Mouse (Mus musculus) heart, postnatal 14 days (tissue): ENCODE results near the gene Zfp513. TPM values are rescaled to one million over a fixed set of nuclear protein-coding genes. Genes with fewer than 3 reads are reported as not detected.

Source experiments
- DNase-seq, 2 experiments: peaks; one replicate each; pipeline ENCODE4 v3.0.0; 2021 to 2022
- intact Hi-C: fragments of 180-260 bp; cut with DNase I; formaldehyde crosslinking; loops from one replicate; pipeline ENCODE4 v1.15.1; 2025
- total RNA-seq, 2 experiments: library from RNA; stranded (reverse); gene quantifications; 2 replicates each; pipeline ENCODE4 v1.2.3; 2021

Zfp513 gene
- total RNA-seq, 2 experiments from 2014 or later = 9.9 to 10.6 TPM

- intact Hi-C loops = no loop called here
- DNase-seq = no peak
Measured at GRCm38 (mm10) chr5:31202933-31203332, 830 bp upstream of the Zfp513 start.

DNA sequence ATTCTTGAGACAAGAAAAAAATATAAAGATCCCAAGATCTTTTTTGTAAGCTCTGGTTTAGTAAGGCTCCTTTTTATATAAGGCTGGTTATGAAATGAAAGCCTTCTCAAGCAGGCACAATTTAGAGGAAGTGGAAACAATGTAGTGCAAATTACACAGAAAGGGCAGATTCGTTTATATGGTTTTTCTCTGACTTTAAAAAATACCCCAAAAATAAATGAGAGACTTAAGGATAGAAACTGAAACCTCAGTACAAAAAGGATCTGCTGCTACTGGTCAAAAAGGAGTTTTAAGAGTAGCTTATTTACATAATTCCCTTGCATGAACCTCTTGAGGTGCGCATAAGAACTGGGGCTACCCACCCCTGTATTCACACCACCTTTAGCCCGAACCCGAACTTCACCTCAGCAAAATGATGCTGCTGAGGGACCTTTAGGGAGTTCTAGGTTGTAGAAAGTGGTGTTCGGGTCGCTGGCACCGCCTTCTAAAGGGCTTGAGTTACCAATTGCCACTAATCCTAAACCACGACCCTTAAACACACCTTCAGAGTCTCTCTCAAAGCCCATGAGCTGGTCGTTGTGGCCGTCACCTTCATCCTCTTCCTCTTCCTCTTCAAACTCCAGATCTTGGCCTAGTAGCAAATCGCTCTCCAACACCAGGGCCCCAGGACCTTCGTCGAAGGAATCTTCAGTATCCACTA is 911 bp downstream of the Zfp513 start:
- no peak for DNase-seq
- intact Hi-C loops = no loop called here

DNA sequence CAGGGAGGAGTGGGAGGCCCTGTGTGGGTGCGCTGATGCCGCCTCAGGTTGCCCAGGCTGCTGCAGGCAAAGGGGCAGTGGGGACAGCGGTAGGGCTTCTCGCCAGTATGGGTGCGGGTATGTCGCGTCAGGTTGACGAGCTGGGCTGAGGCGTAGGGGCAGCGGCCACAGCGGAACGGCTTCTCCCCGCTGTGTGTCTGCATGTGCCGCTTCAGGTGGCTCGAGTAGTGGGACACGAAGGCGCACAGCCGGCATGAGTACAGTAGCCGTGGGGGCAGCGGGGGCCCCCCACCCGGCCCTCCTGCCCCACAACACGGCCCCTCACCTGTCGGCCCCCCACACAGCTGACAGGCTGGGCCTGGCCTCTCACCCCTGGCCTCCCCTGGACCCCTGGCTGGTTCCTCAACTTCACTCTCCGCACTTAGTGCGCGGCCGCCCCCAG is 1.8 kb downstream of the Zfp513 start:
- DNase-seq = no peak
- intact Hi-C loops = no loop called here

- no peak for DNase-seq
- intact Hi-C loops = no loop called here
Measured at GRCm38 (mm10) chr5:31199893-31200292, 2.2 kb downstream of the Zfp513 start.

DNA sequence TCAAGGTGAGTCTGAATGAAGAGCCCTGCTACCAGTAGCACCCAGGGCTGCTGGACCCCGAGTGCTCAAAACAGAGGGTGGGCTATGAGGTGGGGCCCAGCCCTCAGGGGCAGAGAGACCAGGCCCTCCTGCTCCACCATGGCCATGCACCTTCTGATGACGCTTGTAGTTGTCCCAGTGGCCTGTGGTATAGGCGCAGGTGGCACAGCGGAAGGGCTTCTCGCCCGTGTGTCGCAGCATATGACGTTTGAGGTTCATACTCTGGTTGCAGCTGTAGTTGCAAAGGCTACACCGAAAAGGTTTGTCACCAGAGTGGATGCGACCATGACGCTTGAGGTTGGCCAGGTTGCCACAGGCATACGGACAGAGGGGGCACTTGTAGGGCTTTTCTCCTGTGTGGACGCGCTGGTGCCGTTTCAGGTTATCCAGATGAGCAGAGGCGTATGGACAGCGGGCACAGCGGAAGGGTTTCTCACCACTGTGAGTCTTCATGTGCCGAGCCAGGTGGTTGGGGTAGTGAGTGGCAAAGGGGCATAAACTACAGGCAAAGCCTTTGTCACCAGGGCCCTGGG is 2.7 kb downstream of the Zfp513 start:
- intact Hi-C loops = no loop called here
- no peak for DNase-seq

DNA sequence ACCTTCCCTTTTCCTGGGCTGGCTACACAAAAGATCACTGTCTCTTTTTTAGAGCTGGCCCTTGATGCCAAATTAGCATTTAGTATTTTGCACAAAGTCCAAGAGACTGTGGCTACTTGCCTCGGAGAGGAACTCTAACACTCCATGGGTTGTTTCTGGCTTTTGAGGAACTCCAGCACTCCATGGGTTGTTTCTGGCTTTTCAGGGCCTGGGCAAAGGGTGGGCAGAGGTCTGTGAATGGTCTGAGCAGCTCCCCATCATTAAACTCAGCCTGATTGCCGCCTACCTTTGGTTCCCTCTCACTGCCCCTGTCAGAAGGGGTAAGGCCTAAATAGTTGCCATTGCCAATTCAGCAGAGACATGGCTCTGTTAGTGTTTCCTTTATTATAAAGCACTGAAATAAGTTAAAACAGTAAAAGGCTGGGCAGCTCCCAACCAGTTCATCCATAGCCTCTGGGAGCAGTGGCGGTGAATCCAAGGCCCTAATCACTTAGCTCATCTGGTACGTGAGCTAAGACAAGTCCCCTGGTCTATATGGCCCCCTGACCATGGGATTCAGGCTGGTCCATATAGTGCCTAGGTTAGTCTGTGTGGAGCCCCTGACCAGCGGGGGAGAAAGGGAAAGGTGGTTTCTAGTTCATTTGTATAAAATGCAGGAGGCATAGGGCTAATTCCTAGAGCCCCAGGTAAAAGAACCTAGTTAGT is 3.3 kb downstream of the Zfp513 start:
- intact Hi-C loops = no loop called here
- no peak for DNase-seq

- no peak for DNase-seq
- intact Hi-C loops = no loop called here
Measured at GRCm38 (mm10) chr5:31198170-31198569, 3.9 kb downstream of the Zfp513 start.

DNA sequence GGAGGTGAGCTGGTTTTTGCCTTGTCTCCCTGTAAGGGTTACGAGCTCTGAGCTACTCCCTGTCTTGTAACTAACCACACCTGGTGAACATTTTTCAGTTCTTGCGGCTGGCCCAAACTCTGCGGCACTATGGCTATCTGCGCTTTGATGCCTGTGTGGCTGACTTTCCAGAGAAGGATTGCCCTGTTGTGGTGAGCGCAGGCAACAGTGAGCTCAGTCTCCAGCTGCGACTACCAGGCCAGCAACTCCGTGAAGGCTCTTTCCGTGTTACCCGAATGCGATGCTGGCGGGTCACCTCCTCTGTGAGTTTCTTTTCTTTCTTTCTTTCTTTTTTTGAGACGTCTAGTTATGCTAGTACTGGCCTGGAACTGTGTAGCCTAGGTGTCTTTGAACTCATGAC is 5.0 kb downstream of the Zfp513 start:
- intact Hi-C loops = no loop called here
- DNase-seq = no peak

DNA sequence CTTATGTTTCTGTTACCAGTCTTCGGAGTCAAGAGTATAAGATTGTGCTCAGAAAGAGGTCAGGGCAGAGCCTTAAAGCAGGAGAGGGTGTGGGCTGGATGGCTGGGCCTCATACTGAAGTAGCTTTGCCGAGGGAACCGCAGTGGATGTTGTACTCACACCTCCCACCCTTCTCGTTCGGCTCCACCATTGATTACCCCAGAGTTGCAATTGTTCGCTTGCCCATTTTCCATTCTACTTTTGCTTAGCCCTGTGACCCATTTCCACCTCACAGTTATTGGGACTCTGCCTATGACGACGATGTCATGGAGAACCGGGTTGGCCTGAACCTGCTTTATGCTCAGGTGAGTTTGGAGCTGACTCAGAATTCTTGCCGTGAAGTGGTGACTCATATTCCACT is 5.9 kb downstream of the Zfp513 start:
- DNase-seq = no peak
- intact Hi-C loops = no loop called here

GRCm38 (mm10) chr5:31195671-31196070 is 6.4 kb downstream of the Zfp513 start:
- no peak for DNase-seq
- intact Hi-C loops = no loop called here

DNA sequence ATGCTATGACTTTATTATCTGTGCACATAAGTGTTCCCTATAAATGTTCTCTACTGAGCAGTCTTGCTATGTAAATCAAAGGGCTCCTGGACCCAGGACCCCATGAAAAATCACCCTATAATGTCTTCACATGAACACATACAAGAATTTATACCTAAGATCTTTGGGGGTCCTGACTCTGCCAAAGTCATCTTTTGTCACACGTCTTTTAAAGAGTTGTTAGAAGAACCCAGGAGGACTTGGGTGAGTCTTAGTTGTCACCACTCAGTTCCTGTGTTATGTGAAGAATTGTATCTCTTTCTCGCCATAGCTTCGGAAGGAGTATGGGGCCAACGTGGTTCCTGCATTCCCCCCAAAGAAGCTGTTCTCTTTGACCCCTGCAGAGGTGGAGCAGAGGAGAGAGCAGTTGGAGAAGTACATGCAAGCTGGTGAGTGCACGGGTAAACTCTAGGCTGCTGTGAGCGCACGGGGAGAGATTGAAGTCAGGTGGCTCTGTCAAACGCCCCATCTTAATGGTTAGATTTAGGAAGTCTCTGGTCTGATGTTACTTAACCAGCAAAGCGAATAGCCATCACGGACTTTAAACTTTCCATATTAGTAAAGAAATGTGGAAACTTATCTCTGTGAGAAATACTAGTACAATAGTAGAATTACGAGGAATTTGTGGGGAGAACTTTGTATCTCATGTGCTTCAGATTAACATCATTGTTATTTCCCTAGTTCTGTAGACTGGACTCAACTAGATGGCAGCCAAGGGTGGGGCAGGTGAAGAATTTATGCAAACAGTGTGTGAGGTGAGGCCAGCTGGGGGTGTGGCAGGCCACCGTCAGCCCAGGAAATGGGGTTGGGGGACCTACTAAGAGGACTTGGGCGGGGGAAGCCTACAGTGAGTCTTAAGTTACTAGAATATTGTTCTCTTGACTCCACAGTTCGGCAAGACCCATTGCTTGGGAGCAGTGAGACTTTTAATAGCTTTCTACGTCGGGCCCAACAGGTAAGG is 7.3 kb downstream of the Zfp513 start:
- intact Hi-C loops = no loop called here

GRCm38 (mm10) chr5:31193631-31194281 is 8.3 kb downstream of the Zfp513 start:
- no peak for DNase-seq
- intact Hi-C loops = no loop called here

More for the DNA sequence above, 7.3 kb downstream of the Zfp513 start:
- no peak for DNase-seq

GRCm38 (mm10) chr5:31192939-31193630 is 9.0 kb downstream of the Zfp513 start, which contains the start of the genes Snx17 and Eif2b4:
Gene Snx17, plus strand, starts transcription at chr5:31193227.
Gene Eif2b4, minus strand, starts transcription at chr5:31193430.
- peak; percentile 98 to 99 for DNase-seq
- intact Hi-C loops = no loop called here

DNA sequence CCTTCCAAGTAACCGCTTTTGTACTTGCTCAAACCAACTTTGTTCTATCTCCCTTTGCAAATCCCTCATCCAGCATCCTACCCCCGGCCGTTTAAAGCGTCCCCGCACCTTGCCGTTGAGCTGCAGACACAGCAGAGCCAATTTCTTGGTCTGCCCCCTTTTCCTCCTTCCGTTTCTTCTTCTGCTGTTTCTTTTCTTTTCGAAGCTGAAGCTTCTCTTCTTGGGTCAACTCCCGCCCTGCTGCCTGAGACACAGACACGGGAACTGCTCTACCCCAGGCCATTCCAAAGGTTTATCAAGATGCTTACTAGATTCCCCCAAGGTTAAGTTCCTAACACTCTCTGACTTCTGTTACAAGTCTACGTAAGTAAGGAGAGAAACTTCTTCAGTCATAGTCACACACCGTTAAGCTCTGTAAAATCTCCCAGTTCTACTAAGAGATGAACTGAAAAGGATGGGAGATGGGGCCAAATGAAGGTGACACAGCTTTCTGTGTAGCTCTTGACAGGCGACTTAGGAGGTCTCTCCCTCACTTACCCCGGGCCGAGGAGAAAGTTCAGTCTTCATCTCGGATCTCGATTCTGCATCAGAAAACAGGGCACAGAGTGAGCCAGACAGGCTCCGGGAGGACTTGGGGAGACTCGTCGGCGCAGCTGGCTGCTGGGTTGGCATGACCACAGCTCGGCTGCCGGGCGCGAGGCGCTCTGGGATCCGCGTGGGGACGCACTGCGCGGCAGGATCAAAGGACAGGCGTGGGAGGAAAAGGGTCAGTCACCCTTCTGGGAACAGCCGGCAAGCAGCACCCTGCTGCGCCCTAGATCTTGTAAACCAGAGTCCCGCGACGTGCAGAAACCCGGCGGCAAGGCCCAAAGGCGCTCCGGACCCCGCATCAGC is 9.8 kb downstream of the Zfp513 start:
- DNase-seq = peak in 1 of 2 experiments; percentile 79

GRCm38 (mm10) chr5:31190201-31190600 is 11.9 kb downstream of the Zfp513 start:
- no peak for DNase-seq
- intact Hi-C loops = no loop called here

More for the DNA sequence above, 9.8 kb downstream of the Zfp513 start:
- intact Hi-C loops = no loop called here

DNA sequence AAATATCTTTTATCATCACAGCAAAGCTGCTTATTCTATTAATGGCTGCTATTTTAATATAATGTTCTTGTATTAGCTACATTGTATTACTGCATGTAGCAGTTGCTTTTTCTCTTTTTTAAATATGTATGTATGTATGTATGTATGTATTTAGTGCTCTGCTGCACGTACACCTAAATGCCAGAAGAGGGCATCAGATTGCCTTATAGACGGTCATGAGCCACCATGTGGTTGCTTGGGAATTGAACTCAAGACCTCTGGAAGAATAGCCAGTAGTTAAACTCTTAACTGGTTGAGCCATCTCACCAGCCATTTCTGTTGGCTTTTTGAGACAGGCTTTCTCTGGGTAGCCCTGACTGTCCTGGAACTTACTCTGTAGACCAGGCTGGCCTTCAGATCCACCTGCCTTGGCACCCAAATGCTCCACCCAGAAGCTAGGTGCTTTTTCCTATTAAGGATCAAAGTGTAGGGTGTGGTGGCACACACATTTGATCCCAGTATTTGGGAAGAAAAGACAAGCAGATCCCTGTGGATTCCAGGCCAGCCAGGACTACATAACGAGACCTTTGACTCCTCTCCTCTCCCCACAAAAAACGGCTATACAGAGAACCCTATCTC is 13.8 kb downstream of the Zfp513 start:
- DNase-seq = no peak
- intact Hi-C loops = loop anchor here (10.0 kb wide), 1 partner anchor 136 kb away; no protein-coding TSS in a partner anchor

- intact Hi-C loops = loop anchor here (10.0 kb wide), 1 partner anchor 141 kb away; no protein-coding TSS in a partner anchor
- DNase-seq = no peak
Measured at GRCm38 (mm10) chr5:31183678-31184077, 18.4 kb downstream of the Zfp513 start.
